Mouse (Mus musculus) left cerebral cortex, postnatal 4 days (tissue): ENCODE measurements around the gene Olfr1506. TPM values are rescaled to one million over a fixed set of nuclear protein-coding genes. Genes with fewer than 3 reads are reported as not detected.
"Not testable (repeated sequence)": the region's sequence is repeated elsewhere in the genome, so short reads cannot be mapped to it uniquely, and the experiment has no call there.

ENCODE experiments used
- DNase-seq: peaks from one replicate; pipeline ENCODE4 v3.0.0-alpha.2; 2022
- intact Hi-C: fragments of 180-260 bp; cut with DNase I; formaldehyde crosslinking; loops from one replicate; pipeline ENCODE4 v1.15.1; 2025
- total RNA-seq, 2 experiments: library from RNA; stranded (reverse); gene quantifications; 2 replicates each; pipeline ENCODE4 v1.2.3; 2021

The Olfr1506 gene
- under 1 TPM in 1 of 2 experiments, not detected in 1; 0.32 TPM for total RNA-seq

DNA sequence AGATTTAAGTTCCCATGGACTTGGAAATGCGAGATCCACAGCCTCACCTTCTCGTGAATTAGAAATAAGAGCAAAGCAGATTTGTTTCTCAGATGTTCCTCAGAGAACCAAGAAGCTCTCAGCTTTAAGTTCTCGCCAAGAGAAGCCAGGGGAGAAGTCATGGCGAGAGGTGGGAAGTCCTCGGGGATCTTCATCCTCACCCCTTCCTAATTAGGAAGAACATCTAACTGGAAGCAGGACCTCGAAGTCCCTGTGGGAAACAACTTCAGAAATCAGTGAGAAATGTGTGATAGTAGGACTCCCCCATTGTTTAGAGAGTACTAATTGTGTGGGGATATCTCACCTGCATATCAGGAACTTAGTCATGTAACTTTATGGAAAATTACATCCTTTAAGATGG, at the start of gene Olfr1506:
Gene Olfr1506, minus strand, starts transcription at position 101 of the 400 bp plus-strand sequence.
- intact Hi-C loops, result not testable (repeated sequence)

DNA sequence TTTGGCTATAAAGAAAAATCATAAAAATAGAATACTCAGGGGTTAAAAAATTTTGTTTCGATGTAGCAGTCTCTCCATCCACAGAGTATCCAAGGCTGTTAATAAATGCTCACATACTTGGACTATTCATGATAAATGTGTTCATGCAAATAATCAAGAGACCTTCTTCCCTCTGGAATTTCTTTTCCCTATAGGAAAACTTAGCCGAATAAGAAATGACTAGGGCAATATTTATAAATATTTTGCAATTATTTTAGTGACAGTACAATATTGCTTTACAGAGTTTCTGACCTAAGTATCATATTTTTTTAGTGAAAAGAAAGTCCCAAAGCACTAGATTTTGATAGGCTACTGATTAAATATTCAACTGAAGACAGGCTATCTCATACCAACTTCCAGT, 46.6 kb upstream of the Olfr1506 start, which contains the start of gene Olfr1271:
Gene Olfr1271, minus strand, starts transcription at position 101 of the 400 bp plus-strand sequence.
- intact Hi-C loops, result no loop called here
- no peak for DNase-seq

More for the DNA sequence above, at the start of gene Olfr1506:
- not testable (repeated sequence) for DNase-seq

DNA sequence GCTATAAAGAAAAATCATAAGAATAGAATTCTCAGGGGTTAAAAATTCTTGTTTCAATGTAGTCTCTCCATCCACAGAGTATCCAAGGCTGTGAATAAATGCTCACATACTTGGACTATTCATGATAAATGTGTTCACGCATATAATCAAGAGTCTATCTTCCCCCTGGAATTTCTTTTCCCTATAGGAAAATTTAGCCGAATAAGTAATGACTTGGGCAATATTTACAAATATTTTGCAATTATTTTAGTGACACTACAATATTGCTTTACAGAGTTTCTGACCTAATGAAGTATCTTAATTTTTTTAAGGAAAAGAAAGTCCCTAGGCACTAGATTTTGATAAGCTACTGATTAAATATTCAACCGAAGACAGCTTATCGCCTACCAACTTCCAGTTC, 33.2 kb upstream of the Olfr1506 start, which contains the start of gene Olfr142:
Gene Olfr142, minus strand, starts transcription at position 101 of the 400 bp plus-strand sequence.
- intact Hi-C loops, result no loop called here
- no peak for DNase-seq

DNA sequence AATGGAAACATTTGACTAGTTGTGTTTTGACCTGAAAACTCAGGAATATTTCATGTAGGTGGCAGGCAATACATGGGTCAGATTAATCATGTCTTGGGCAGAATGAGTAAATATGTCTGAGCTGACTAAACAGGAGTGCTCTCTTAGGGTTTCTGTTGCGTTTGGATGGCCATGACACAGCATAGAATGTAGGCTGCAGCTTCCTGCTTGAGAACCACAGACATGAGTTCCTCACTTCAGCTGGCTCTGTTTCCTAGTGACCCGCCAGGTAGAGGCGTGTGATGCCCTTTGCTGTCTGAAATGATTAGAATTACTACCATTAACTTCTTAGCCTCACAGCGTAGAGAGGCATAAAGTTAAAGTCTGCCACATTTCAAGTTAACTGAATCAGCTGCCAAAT, 24.7 kb downstream of the Olfr1506 start:
- intact Hi-C loops, DNase-seq: not testable (repeated sequence)

DNA sequence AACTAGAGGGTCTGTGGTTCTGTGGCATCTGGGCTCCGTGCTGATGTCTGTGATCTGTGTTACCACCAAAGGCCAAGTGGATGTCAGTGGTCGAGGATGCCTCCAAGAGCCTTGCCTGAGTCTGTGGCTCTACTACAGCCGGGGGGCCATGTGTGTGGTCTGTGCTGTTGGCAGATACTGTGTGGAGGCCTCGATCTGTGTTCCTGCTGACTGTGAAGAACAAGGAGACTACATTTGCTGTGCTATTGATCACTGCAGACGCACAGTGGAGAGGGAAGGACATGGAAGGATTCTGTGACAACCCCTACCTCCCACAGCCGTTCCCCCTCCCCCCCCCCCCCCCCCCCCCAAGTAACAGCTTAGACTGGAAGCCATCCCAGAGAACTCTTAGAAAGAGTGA, 29.0 kb downstream of the Olfr1506 start:
- DNase-seq, intact Hi-C loops: not testable (repeated sequence)

DNA sequence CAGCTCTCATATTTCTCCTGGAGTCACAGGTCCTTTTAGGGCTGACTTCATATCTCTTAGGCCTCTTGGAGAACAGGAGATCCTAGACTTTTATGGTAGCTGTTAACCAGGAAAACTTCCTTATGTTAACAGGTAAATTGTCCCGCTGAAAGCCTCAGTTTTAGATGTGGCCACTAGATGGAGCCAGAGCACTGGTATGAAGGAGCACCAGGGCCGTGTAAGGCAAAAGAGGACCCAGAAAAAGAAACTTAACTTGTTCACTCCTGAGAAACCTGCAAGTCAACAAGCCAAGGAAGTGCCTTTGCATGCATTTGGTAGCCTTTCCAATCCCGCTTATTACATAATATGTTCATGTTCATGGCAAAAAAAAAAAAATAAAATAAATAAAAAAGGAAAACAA, 29.5 kb downstream of the Olfr1506 start:
- DNase-seq, intact Hi-C loops: not testable (repeated sequence)

DNA sequence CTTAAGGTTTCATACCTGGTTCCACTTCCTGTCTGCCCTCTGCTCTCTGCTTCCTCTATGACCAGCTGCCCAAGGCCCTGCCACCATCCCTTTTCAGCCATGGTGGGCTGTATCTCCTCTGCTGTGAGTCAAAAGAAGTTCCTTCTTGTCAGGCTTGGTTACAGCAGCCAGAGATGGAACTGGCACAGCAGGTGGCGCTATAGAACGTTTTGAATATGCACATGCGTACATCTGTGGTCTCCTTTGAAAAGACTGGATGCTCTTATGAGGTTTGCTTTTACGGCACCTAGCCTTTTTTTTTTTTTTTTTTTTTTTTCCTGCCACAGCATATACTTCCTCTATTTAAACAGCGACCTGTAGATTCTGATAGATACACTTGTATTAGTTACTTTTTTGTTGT, 37.2 kb downstream of the Olfr1506 start:
- intact Hi-C loops, DNase-seq: not testable (repeated sequence)

DNA sequence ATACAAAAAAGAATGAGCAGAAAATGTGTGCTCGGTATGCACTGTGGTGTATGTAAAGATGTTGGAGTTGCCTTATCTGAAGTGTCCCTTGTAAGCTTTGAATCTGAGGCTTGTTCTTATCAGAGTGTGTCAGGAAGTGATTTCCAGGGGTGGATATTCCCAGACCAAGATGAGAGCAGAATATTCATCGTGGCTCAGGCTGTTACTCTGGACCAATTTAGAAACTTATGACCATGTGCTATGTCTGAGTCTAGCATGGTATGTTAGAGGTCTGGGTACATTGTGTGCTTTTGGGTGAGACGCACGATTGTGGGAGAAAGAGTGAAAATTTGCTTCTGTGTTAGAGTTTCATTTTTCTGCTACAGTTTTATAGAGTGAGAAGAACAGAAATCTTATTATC, 38.2 kb downstream of the Olfr1506 start:
- intact Hi-C loops, DNase-seq: not testable (repeated sequence)

Other genes with a start within 250 kb of the Olfr1506 start
- under 1 TPM in 1 of 2 experiments, not detected in 1; 0.12 TPM for gene Olfr1261, start 233.3 kb downstream of the Olfr1506 start, total RNA-seq
- gene Olfr1262, start 224.3 kb downstream of the Olfr1506 start, total RNA-seq, result not detected
- not detected for gene Olfr1263, start 212.4 kb downstream of the Olfr1506 start, total RNA-seq
- not detected for gene Olfr1264, start 198.9 kb downstream of the Olfr1506 start, total RNA-seq
- under 1 TPM in 1 of 2 experiments, not detected in 1; 0.06 TPM for gene Olfr1265, start 189.2 kb downstream of the Olfr1506 start, total RNA-seq
- gene Olfr140, start 160.9 kb downstream of the Olfr1506 start, total RNA-seq, result not detected
- gene Olfr1269, start 103.1 kb downstream of the Olfr1506 start, total RNA-seq, result not detected
- not detected for gene Olfr32, start 82.2 kb downstream of the Olfr1506 start, total RNA-seq
- not detected for gene Olfr1270, start 71.4 kb downstream of the Olfr1506 start, total RNA-seq
- gene Olfr142, start 33.1 kb upstream of the Olfr1506 start, total RNA-seq, result not detected
- not detected for gene Olfr1271, start 46.5 kb upstream of the Olfr1506 start, total RNA-seq
- gene Olfr1272, start 68.3 kb upstream of the Olfr1506 start, total RNA-seq, result not detected
- gene Gm13769, start 97.7 kb upstream of the Olfr1506 start, total RNA-seq, result under 1 TPM in 1 of 2 experiments, not detected in 1; 0.24 TPM
- gene Olfr1274-ps, start 174.2 kb upstream of the Olfr1506 start, total RNA-seq, result not detected